Mouse (Mus musculus) liver, embryonic 15.5 days (tissue): ENCODE measurements around the gene Glrx5. TPM values are rescaled to one million over a fixed set of nuclear protein-coding genes. Genes with fewer than 3 reads are reported as not detected.

Experiments used
- ATAC-seq: fragments of 200-750 bp; cut with Nextera tagmentation; 2 replicates; pipeline ENCODE4 v1.8.0; 2017; ENCODE audit warnings: moderate number of reproducible peaks, mild to moderate bottlenecking, moderate library complexity; ENCODE audit not compliant: insufficient read depth
- H3K27ac ChIP-seq: fragments of 300-500 bp; sonication (generic); replicated peaks from 2 replicates; pipeline ENCODE4 v1.5.1; 2015; ENCODE audit warnings: mild to moderate bottlenecking, inconsistent platforms
- H3K27me3 ChIP-seq: fragments of 300-500 bp; sonication (generic); 2 replicates; pipeline ENCODE4 v1.6.1; 2015; ENCODE audit warnings: mild to moderate bottlenecking, inconsistent platforms
- H3K36me3 ChIP-seq: fragments of 300-500 bp; sonication (generic); replicated peaks from 2 replicates; pipeline ENCODE4 v1.6.1; 2015; ENCODE audit warnings: moderate library complexity, mild to moderate bottlenecking, inconsistent platforms
- H3K4me1 ChIP-seq: fragments of 300-500 bp; sonication (generic); replicated peaks from 2 replicates; pipeline ENCODE4 v1.6.1; 2015; ENCODE audit warnings: inconsistent platforms
- H3K4me2 ChIP-seq: fragments of 300-500 bp; sonication (generic); 2 replicates; pipeline ENCODE4 v1.6.1; 2015; ENCODE audit warnings: moderate library complexity, mild to moderate bottlenecking, inconsistent platforms
- H3K4me3 ChIP-seq: fragments of 300-500 bp; sonication (generic); replicated peaks from 2 replicates; pipeline ENCODE4 v1.5.1; 2015; ENCODE audit warnings: mild to moderate bottlenecking, inconsistent platforms
- H3K9ac ChIP-seq: fragments of 300-500 bp; sonication (generic); 2 replicates; pipeline ENCODE4 v1.6.1; 2015; ENCODE audit warnings: moderate library complexity, mild to moderate bottlenecking, inconsistent platforms
- H3K9me3 ChIP-seq: fragments of 300-500 bp; sonication (generic); replicated peaks from 2 replicates; pipeline ENCODE4 v1.6.1; 2016; ENCODE audit warnings: inconsistent platforms
- WGBS: fragments of 180-500 bp; shearing (Covaris S2); methylation state at CpG from one replicate; pipeline ENCODE4 v1.1.7; 2015; ENCODE audit warnings: mixed read lengths; ENCODE audit not compliant: insufficient replicate concordance; 5-methylcytosine and 5-hydroxymethylcytosine counted together
- polyA plus RNA-seq: library from polyadenylated mRNA; unstranded; fragments of >200 nt; fragmentation: Nextera tagmentation; extraction: Ambion mirVana; gene quantifications from 2 replicates; pipeline ENCODE4 v1.2.1, GENCODE M21; 2015

The Glrx5 gene
- polyA plus RNA-seq, 1 experiment from 2014 or later: 514 TPM

- peaks cover 33% of the 10 kb centered on the region for H3K4me1 ChIP-seq
- H3K36me3 ChIP-seq: peaks cover 64% of the 10 kb centered on the region
- no peaks in the 10 kb centered on the region for H3K9me3 ChIP-seq
- ATAC-seq: no peak
- H3K27ac ChIP-seq: peak overlapping the region; percentile 9; the same call in 1 of the 2 replicates
- H3K27me3 ChIP-seq: no peaks in the 10 kb centered on the region
- H3K4me3 ChIP-seq: no peak overlapping the region
- WGBS: 69% methylated on average over 17 of the region's 17 CpGs
- H3K4me2 ChIP-seq: no peak overlapping the region
- no peak overlapping the region for H3K9ac ChIP-seq
Observed at GRCm38 (mm10) chr12:105048301-105048863, 15.9 kb downstream of the Glrx5 start.

- Histone ChIP-seq H3K27me3 (no peaks in the 10 kb centered on the region), H3K4me2 (no peak overlapping the region), H3K4me3 (no peak overlapping the region), H3K9me3 (no peaks in the 10 kb centered on the region), H3K9ac (no peak overlapping the region), H3K36me3 (peaks cover 50% of the 10 kb centered on the region), H3K4me1 (peaks cover 29% of the 10 kb centered on the region), H3K27ac (no peak overlapping the region)
- no peak for ATAC-seq
- WGBS: 74% methylated on average over 12 of the region's 12 CpGs
Observed at GRCm38 (mm10) chr12:105049813-105050212, 17.3 kb downstream of the Glrx5 start.

GRCm38 (mm10) chr12:105050898-105051297, 18.4 kb downstream of the Glrx5 start:
- Histone ChIP-seq H3K36me3 (peaks cover 39% of the 10 kb centered on the region), H3K27ac (peak overlapping the region; percentile 22; the same call in 1 of the 2 replicates), H3K9me3 (no peaks in the 10 kb centered on the region), H3K4me2 (no peak overlapping the region), H3K4me3 (no peak overlapping the region), H3K9ac (no peak overlapping the region), H3K27me3 (no peaks in the 10 kb centered on the region), H3K4me1 (peaks cover 31% of the 10 kb centered on the region)
- ATAC-seq: peak; percentile 50; the same call in 1 of the 2 replicates
- 12% methylated on average over 4 of the region's 4 CpGs for WGBS

- no peak overlapping the region for H3K27ac ChIP-seq
- no peak overlapping the region for H3K4me2 ChIP-seq
- no peak overlapping the region for H3K4me3 ChIP-seq
- WGBS: 88% methylated on average over 15 of the region's 15 CpGs
- peaks cover 19% of the 10 kb centered on the region for H3K4me1 ChIP-seq
- peaks cover 20% of the 10 kb centered on the region for H3K36me3 ChIP-seq
- H3K27me3 ChIP-seq: no peaks in the 10 kb centered on the region
- no peaks in the 10 kb centered on the region for H3K9me3 ChIP-seq
- no peak overlapping the region for H3K9ac ChIP-seq
- no peak for ATAC-seq
Observed at GRCm38 (mm10) chr12:105054041-105054440, 21.6 kb downstream of the Glrx5 start.

- no peak overlapping the region for H3K4me3 ChIP-seq
- no peak overlapping the region for H3K9ac ChIP-seq
- peaks cover 18% of the 10 kb centered on the region for H3K36me3 ChIP-seq
- WGBS: 69% methylated on average over 6 of the region's 6 CpGs
- no peak overlapping the region for H3K4me2 ChIP-seq
- peak; percentile 16; the same call in 1 of the 2 replicates for ATAC-seq
- peaks cover 12% of the 10 kb centered on the region for H3K4me1 ChIP-seq
- H3K9me3 ChIP-seq: no peaks in the 10 kb centered on the region
- no peak overlapping the region for H3K27ac ChIP-seq
- no peaks in the 10 kb centered on the region for H3K27me3 ChIP-seq
Observed at GRCm38 (mm10) chr12:105055308-105055707, 22.8 kb downstream of the Glrx5 start.

- no peaks in the 10 kb centered on the region for H3K36me3 ChIP-seq
- no peak overlapping the region for H3K9ac ChIP-seq
- WGBS: 85% methylated on average over 2 of the region's 2 CpGs
- no peak overlapping the region for H3K27ac ChIP-seq
- H3K4me2 ChIP-seq: no peak overlapping the region
- no peak overlapping the region for H3K4me3 ChIP-seq
- no peak for ATAC-seq
- H3K27me3 ChIP-seq: no peaks in the 10 kb centered on the region
- H3K4me1 ChIP-seq: peaks cover 5% of the 10 kb centered on the region
- H3K9me3 ChIP-seq: no peaks in the 10 kb centered on the region
Observed at GRCm38 (mm10) chr12:105060006-105060405, 27.5 kb downstream of the Glrx5 start.

- Histone ChIP-seq H3K4me3 (no peak overlapping the region), H3K36me3 (no peaks in the 10 kb centered on the region), H3K27me3 (no peaks in the 10 kb centered on the region), H3K4me2 (no peak overlapping the region), H3K9ac (no peak overlapping the region), H3K4me1 (no peaks in the 10 kb centered on the region; the same call in 1 of the 2 replicates), H3K27ac (no peak overlapping the region), H3K9me3 (no peaks in the 10 kb centered on the region)
- ATAC-seq: no peak
- 62% methylated on average over 28 of the region's 28 CpGs for WGBS
Observed at GRCm38 (mm10) chr12:105063201-105064134, 31.0 kb downstream of the Glrx5 start.

GRCm38 (mm10) chr12:105064168-105064567, 31.7 kb downstream of the Glrx5 start:
- Histone ChIP-seq H3K27me3 (no peaks in the 10 kb centered on the region), H3K36me3 (no peaks in the 10 kb centered on the region), H3K4me2 (no peak overlapping the region), H3K9ac (no peak overlapping the region), H3K4me3 (no peak overlapping the region), H3K27ac (no peak overlapping the region), H3K9me3 (no peaks in the 10 kb centered on the region), H3K4me1 (no peaks in the 10 kb centered on the region; the same call in 1 of the 2 replicates)
- 83% methylated on average over 4 of the region's 4 CpGs for WGBS
- no peak for ATAC-seq

- Histone ChIP-seq H3K4me1 (no peaks in the 10 kb centered on the region; the same call in 1 of the 2 replicates), H3K4me2 (no peak overlapping the region), H3K4me3 (no peak overlapping the region), H3K27me3 (no peaks in the 10 kb centered on the region), H3K9me3 (no peaks in the 10 kb centered on the region), H3K36me3 (no peaks in the 10 kb centered on the region), H3K27ac (no peak overlapping the region), H3K9ac (no peak overlapping the region)
- ATAC-seq: no peak
- 30% methylated on average over 7 of the region's 7 CpGs for WGBS
Observed at GRCm38 (mm10) chr12:105065119-105065518, 32.6 kb downstream of the Glrx5 start.

- H3K27me3 ChIP-seq: no peaks in the 10 kb centered on the region
- no peaks in the 10 kb centered on the region; the same call in 1 of the 2 replicates for H3K4me1 ChIP-seq
- H3K27ac ChIP-seq: no peak overlapping the region
- ATAC-seq: no peak
- H3K9ac ChIP-seq: no peak overlapping the region
- 82% methylated on average over 10 of the region's 10 CpGs for WGBS
- H3K4me2 ChIP-seq: no peak overlapping the region
- no peaks in the 10 kb centered on the region for H3K9me3 ChIP-seq
- H3K4me3 ChIP-seq: no peak overlapping the region
- H3K36me3 ChIP-seq: no peaks in the 10 kb centered on the region
Observed at GRCm38 (mm10) chr12:105066523-105066922, 34.0 kb downstream of the Glrx5 start.

GRCm38 (mm10) chr12:105068911-105069310, 36.4 kb downstream of the Glrx5 start:
- no peaks in the 10 kb centered on the region for H3K9me3 ChIP-seq
- 42% methylated on average over 5 of the region's 5 CpGs for WGBS

More at GRCm38 (mm10) chr12:105068911-105069310, 36.4 kb downstream of the Glrx5 start:
- H3K4me2 ChIP-seq: no peak overlapping the region
- H3K9ac ChIP-seq: no peak overlapping the region
- no peaks in the 10 kb centered on the region for H3K27me3 ChIP-seq
- H3K4me3 ChIP-seq: no peak overlapping the region
- no peaks in the 10 kb centered on the region for H3K36me3 ChIP-seq
- no peak for ATAC-seq
- H3K4me1 ChIP-seq: no peaks in the 10 kb centered on the region; the same call in 1 of the 2 replicates
- H3K27ac ChIP-seq: no peak overlapping the region
